Comparison of ENCODE assay signal across 10 mouse cellular contexts in genomic region chr2:152904127-152904643, GRCm38 (mm10). TPM values are rescaled to one million over a fixed set of nuclear protein-coding genes. Genes with fewer than 3 reads are reported as not detected.
DNase-seq lines count a peak whose midpoint lies in the region; ATAC-seq and TF ChIP-seq lines count a peak whose summit lies in the region.
"Had no signal": no experiment of that assay in that cellular context is flagged by ENCODE, and none has a peak within 500 bp of the region (broad histone marks: within the 10 kb centered on the region; RNA-seq: fewer than 3 reads in every experiment).

No protein-coding gene starts in this region.

- H3K4me2 ChIP-seq in heart, embryonic 16.5 days (ENCODE audit: low read depth, low read length), result no peak overlapping the region
- H3K4me2 ChIP-seq: limb, embryonic 15.5 days had no signal

- peak; percentile 31 for DNase-seq in thymus, postnatal 0 days (ENCODE audit: low spot score)
- DNase-seq in thymus, postnatal 36 days, result no peak
- peak; percentile 97 for DNase-seq in Patski (ENCODE audit: low read depth, low spot score)
- DNase-seq in skeletal muscle tissue, adult 2 months (ENCODE audit: low read depth, low spot score), result peak; percentile 95
- DNase-seq in left cerebral cortex, postnatal 25 days (ENCODE audit: low spot score in 2 of 2), result no peak
- DNase-seq in spleen, postnatal 10 days (ENCODE audit: low spot score in 2 of 2), result no peak

- 49% methylated on average over 5 of the region's 5 CpGs for WGBS in heart, embryonic 16.5 days

- H3K4me1 ChIP-seq in heart, embryonic 16.5 days (ENCODE audit: control insufficient read depth, insufficient read depth, low read length), result peaks cover 32% of the 10 kb centered on the region

- TF ChIP-seq CTCF in Patski (IDR thresholded peaks at IDR 0.05), result no peak

- in situ Hi-C loops in Patski (cut with MboI; ENCODE audit: low pct_unique_long_range_greater_than_20kb), result loop anchor here (25.0 kb wide), 1 partner anchor 992 kb away; the partner anchor contains the start of gene Angpt4

- H3K9me3 ChIP-seq in heart, embryonic 16.5 days (replicated peaks; ENCODE audit: control insufficient read depth, low read length), result no peaks in the 10 kb centered on the region; the same call in 1 of the 2 replicates
- H3K9me3 ChIP-seq: limb, embryonic 15.5 days had no signal

- no peaks in the 10 kb centered on the region for H3K27me3 ChIP-seq in Patski
- H3K27me3 ChIP-seq in heart, embryonic 16.5 days (ENCODE audit: control insufficient read depth, insufficient read depth, low read length), result no peaks in the 10 kb centered on the region
- H3K27me3 ChIP-seq: limb, embryonic 15.5 days had no signal

- peak; percentile 49 for ATAC-seq in Patski
- ATAC-seq in heart, embryonic 16.5 days (replicated peaks; ENCODE audit: extremely low read depth, insufficient read depth, low FRiP score), result no peak
- ATAC-seq: hindbrain, postnatal 0 days had no signal

- intact Hi-C loops in left cerebral cortex, postnatal 25 days (cut with DNase I), result no loop called here

- no peak overlapping the region for H3K4me3 ChIP-seq in heart, embryonic 16.5 days (ENCODE audit: low read length)
- H3K4me3 ChIP-seq: limb, embryonic 15.5 days had no signal

- POLR2A ChIA-PET in Patski (lab: Charles Lee), result interaction anchor here (0.6 to 1.1 kb wide), 4 partner anchors 11 to 235 kb away, joined by 3 to 4 read pairs (median 3); no protein-coding TSS in a partner anchor

- CTCF ChIA-PET in Patski (lab: Charles Lee), result interaction anchor here (1.0 to 3.2 kb wide), 5 partner anchors 15 to 444 kb away, joined by 3 to 11 read pairs (median 4); no protein-coding TSS in a partner anchor

- H3K36me3 ChIP-seq in heart, embryonic 16.5 days (ENCODE audit: control insufficient read depth, insufficient read depth), result 0 out of 2 replicates have a peak, but pooled peaks cover 2% of the 10 kb centered on the region
- H3K36me3 ChIP-seq: limb, embryonic 15.5 days had no signal

- H3K9ac ChIP-seq in heart, embryonic 16.5 days (ENCODE audit: low read length), result no peak overlapping the region
- H3K9ac ChIP-seq: limb, embryonic 15.5 days had no signal

- peak overlapping the region; percentile 37 for H3K27ac ChIP-seq in heart, embryonic 16.5 days (ENCODE audit: low read length)
- H3K27ac ChIP-seq: hindbrain, postnatal 0 days; limb, embryonic 15.5 days had no signal

RNA-seq across cellular contexts. Expression of gene Mylk2, which starts 7.0 kb away (rescaled TPM):
- polyA plus RNA-seq in thymus, postnatal 0 days (2015; fragmentation: Nextera tagmentation; extraction: Ambion mirVana), result 0.05 and 0.10 TPM in 2 replicates
- polyA plus RNA-seq in Patski (2021), result 0.08 TPM
- 0.10 and 0.32 TPM in 2 replicates for polyA plus RNA-seq in heart, embryonic 16.5 days (2015; fragmentation: Nextera tagmentation; extraction: Ambion mirVana)
- total RNA-seq in left cerebral cortex, postnatal 25 days (2021), result not detected
- polyA plus RNA-seq: neural tube, embryonic 14.5 days had no signal

RNA-seq across cellular contexts. Expression of gene Foxs1, which starts 28.8 kb away (rescaled TPM):
- 3.6 and 4.3 TPM in 2 replicates for polyA plus RNA-seq in thymus, postnatal 0 days (2015; fragmentation: Nextera tagmentation; extraction: Ambion mirVana)
- 0.04 TPM for polyA plus RNA-seq in Patski (2021)
- 6.1 and 6.6 TPM in 2 replicates for polyA plus RNA-seq in heart, embryonic 16.5 days (2015; fragmentation: Nextera tagmentation; extraction: Ambion mirVana)
- total RNA-seq in left cerebral cortex, postnatal 25 days (2021), result 1 to 10 TPM; 1.0 TPM

RNA-seq across cellular contexts. Expression of gene Dusp15, which starts 47.3 kb away (rescaled TPM):
- 1.0 and 1.2 TPM in 2 replicates for polyA plus RNA-seq in thymus, postnatal 0 days (2015; fragmentation: Nextera tagmentation; extraction: Ambion mirVana)
- 0.36 TPM for polyA plus RNA-seq in Patski (2021)
- 0.10 and 0.33 TPM in 2 replicates for polyA plus RNA-seq in heart, embryonic 16.5 days (2015; fragmentation: Nextera tagmentation; extraction: Ambion mirVana)
- 10 to 100 TPM; 17.8 to 23.4 TPM for total RNA-seq in left cerebral cortex, postnatal 25 days (2021)

RNA-seq across cellular contexts. Expression of gene Tpx2, which starts 56.4 kb away (rescaled TPM):
- polyA plus RNA-seq in thymus, postnatal 0 days (2015; fragmentation: Nextera tagmentation; extraction: Ambion mirVana), result 72.5 and 81.3 TPM in 2 replicates
- polyA plus RNA-seq in Patski (2021), result 55.7 TPM
- 45.4 and 55.1 TPM in 2 replicates for polyA plus RNA-seq in heart, embryonic 16.5 days (2015; fragmentation: Nextera tagmentation; extraction: Ambion mirVana)
- total RNA-seq in left cerebral cortex, postnatal 25 days (2021), result 1 to 10 TPM; 1.7 to 2.2 TPM

RNA-seq across cellular contexts. Expression of gene Ttll9, which starts 58.1 kb away (rescaled TPM):
- 3.0 and 3.3 TPM in 2 replicates for polyA plus RNA-seq in thymus, postnatal 0 days (2015; fragmentation: Nextera tagmentation; extraction: Ambion mirVana)
- polyA plus RNA-seq in Patski (2021), result 0.45 TPM
- polyA plus RNA-seq in heart, embryonic 16.5 days (2015; fragmentation: Nextera tagmentation; extraction: Ambion mirVana), result 0.95 and 1.1 TPM in 2 replicates
- total RNA-seq in left cerebral cortex, postnatal 25 days (2021), result 1 to 10 TPM; 1.7 to 2.6 TPM

Comparison
In these comparisons a context has a peak if more than half of its experiments do, and no peak if none do; other contexts are left out.
1. DNase-seq: peak in thymus, postnatal 0 days (single experiment), Patski (single experiment) and skeletal muscle tissue, adult 2 months (single experiment); none in thymus, postnatal 36 days (0 of 2), left cerebral cortex, postnatal 25 days (0 of 2) and spleen, postnatal 10 days (0 of 2).